Mouse (Mus musculus) liver, embryonic 15.5 days (tissue): ENCODE data around the gene Gemin8. TPM values are rescaled to one million over a fixed set of nuclear protein-coding genes. Genes with fewer than 3 reads are reported as not detected.
A peak's percentile ranks its signal among the peaks of the same experiment; 100 is the strongest.

ENCODE experiments used
- ATAC-seq: fragments of 200-750 bp; cut with Nextera tagmentation; 2 replicates; pipeline ENCODE4 v1.8.0; 2017; ENCODE audit warnings: moderate number of reproducible peaks, mild to moderate bottlenecking, moderate library complexity; ENCODE audit not compliant: insufficient read depth
- H3K27ac ChIP-seq: fragments of 300-500 bp; sonication (generic); replicated peaks from 2 replicates; pipeline ENCODE4 v1.5.1; 2015; ENCODE audit warnings: mild to moderate bottlenecking, inconsistent platforms
- H3K27me3 ChIP-seq: fragments of 300-500 bp; sonication (generic); 2 replicates; pipeline ENCODE4 v1.6.1; 2015; ENCODE audit warnings: mild to moderate bottlenecking, inconsistent platforms
- H3K36me3 ChIP-seq: fragments of 300-500 bp; sonication (generic); replicated peaks from 2 replicates; pipeline ENCODE4 v1.6.1; 2015; ENCODE audit warnings: moderate library complexity, mild to moderate bottlenecking, inconsistent platforms
- H3K4me1 ChIP-seq: fragments of 300-500 bp; sonication (generic); replicated peaks from 2 replicates; pipeline ENCODE4 v1.6.1; 2015; ENCODE audit warnings: inconsistent platforms
- H3K4me2 ChIP-seq: fragments of 300-500 bp; sonication (generic); 2 replicates; pipeline ENCODE4 v1.6.1; 2015; ENCODE audit warnings: moderate library complexity, mild to moderate bottlenecking, inconsistent platforms
- H3K4me3 ChIP-seq: fragments of 300-500 bp; sonication (generic); replicated peaks from 2 replicates; pipeline ENCODE4 v1.5.1; 2015; ENCODE audit warnings: mild to moderate bottlenecking, inconsistent platforms
- H3K9ac ChIP-seq: fragments of 300-500 bp; sonication (generic); 2 replicates; pipeline ENCODE4 v1.6.1; 2015; ENCODE audit warnings: moderate library complexity, mild to moderate bottlenecking, inconsistent platforms
- H3K9me3 ChIP-seq: fragments of 300-500 bp; sonication (generic); replicated peaks from 2 replicates; pipeline ENCODE4 v1.6.1; 2016; ENCODE audit warnings: inconsistent platforms
- WGBS: fragments of 180-500 bp; shearing (Covaris S2); methylation state at CpG from one replicate; pipeline ENCODE4 v1.1.7; 2015; ENCODE audit warnings: mixed read lengths; ENCODE audit not compliant: insufficient replicate concordance; 5-methylcytosine and 5-hydroxymethylcytosine counted together
- polyA plus RNA-seq: library from polyadenylated mRNA; unstranded; fragments of >200 nt; fragmentation: Nextera tagmentation; extraction: Ambion mirVana; gene quantifications from 2 replicates; pipeline ENCODE4 v1.2.1, GENCODE M21; 2015

Gene Gemin8
- polyA plus RNA-seq, result 5.1 and 5.2 TPM in 2 replicates

- 13% methylated on average over 31 of the region's 31 CpGs for WGBS
- Histone ChIP-seq H3K4me3 (peak within 1 kb of the TSS; percentile 72), H3K36me3 (no peaks in the 10 kb centered on the region), H3K9me3 (no peaks in the 10 kb centered on the region), H3K4me2 (peak within 1 kb of the TSS; percentile 72), H3K27me3 (no peaks in the 10 kb centered on the region), H3K4me1 (peaks cover 26% of the 10 kb centered on the region), H3K9ac (peak within 1 kb of the TSS; percentile 65), H3K27ac (peak within 1 kb of the TSS; percentile 66; the same call in 1 of the 2 replicates)
- ATAC-seq, result peak; percentile 97
These were observed at the start of gene Gemin8 for GRCm38 (mm10) chrX:166169892-166170799. TSS of gene Gemin8 (plus strand) at chrX:166170454.

GRCm38 (mm10) chrX:166147158-166147846 lies 23.0 kb upstream of the Gemin8 start:
- H3K36me3 ChIP-seq, result no peaks in the 10 kb centered on the region
- H3K9me3 ChIP-seq, result no peaks in the 10 kb centered on the region
- no peak for ATAC-seq
- H3K4me3 ChIP-seq, result no peak overlapping the region
- no peak overlapping the region for H3K4me2 ChIP-seq
- no peaks in the 10 kb centered on the region for H3K4me1 ChIP-seq
- H3K27ac ChIP-seq, result no peak overlapping the region
- H3K9ac ChIP-seq, result no peak overlapping the region
- H3K27me3 ChIP-seq, result no peaks in the 10 kb centered on the region
- 68% methylated on average over 15 of the region's 15 CpGs for WGBS

GRCm38 (mm10) chrX:166162773-166163172 lies 7.5 kb upstream of the Gemin8 start:
- 34% methylated on average over 4 of the region's 4 CpGs for WGBS

GRCm38 (mm10) chrX:166167307-166167706 lies 2.9 kb upstream of the Gemin8 start:
- H3K9ac ChIP-seq, result no peak overlapping the region
- H3K4me2 ChIP-seq, result no peak overlapping the region
- ATAC-seq, result no peak
- H3K27me3 ChIP-seq, result no peaks in the 10 kb centered on the region
- no peaks in the 10 kb centered on the region for H3K36me3 ChIP-seq
- H3K4me3 ChIP-seq, result no peak overlapping the region
- H3K4me1 ChIP-seq, result peaks cover 21% of the 10 kb centered on the region
- no peaks in the 10 kb centered on the region for H3K9me3 ChIP-seq
- no peak overlapping the region for H3K27ac ChIP-seq
- WGBS, result 5% methylated on average over 4 of the region's 4 CpGs

More at GRCm38 (mm10) chrX:166162773-166163172, 7.5 kb upstream of the Gemin8 start:
- H3K27ac ChIP-seq, result no peak overlapping the region
- no peaks in the 10 kb centered on the region for H3K27me3 ChIP-seq
- no peak overlapping the region for H3K4me3 ChIP-seq
- no peak overlapping the region for H3K4me2 ChIP-seq
- no peaks in the 10 kb centered on the region for H3K9me3 ChIP-seq
- H3K36me3 ChIP-seq, result no peaks in the 10 kb centered on the region
- H3K9ac ChIP-seq, result no peak overlapping the region
- H3K4me1 ChIP-seq, result peaks cover 3% of the 10 kb centered on the region
- no peak for ATAC-seq

GRCm38 (mm10) chrX:166167923-166168322 lies 2.3 kb upstream of the Gemin8 start:
- WGBS, result 18% methylated on average over 3 of the region's 3 CpGs
- H3K27me3 ChIP-seq, result no peaks in the 10 kb centered on the region
- H3K9ac ChIP-seq, result no peak overlapping the region
- no peak overlapping the region for H3K4me3 ChIP-seq
- peaks cover 26% of the 10 kb centered on the region for H3K4me1 ChIP-seq
- ATAC-seq, result no peak
- H3K27ac ChIP-seq, result 0 out of 2 replicates have a peak overlapping the region, but pooled peaks have one; percentile 6
- peak overlapping the region; percentile 7; the same call in 1 of the 2 replicates for H3K4me2 ChIP-seq
- H3K9me3 ChIP-seq, result no peaks in the 10 kb centered on the region
- H3K36me3 ChIP-seq, result no peaks in the 10 kb centered on the region

GRCm38 (mm10) chrX:166170800-166171738 lies 815 bp downstream of the Gemin8 start:
- Histone ChIP-seq H3K27me3 (no peaks in the 10 kb centered on the region; the same call in 1 of the 2 replicates), H3K27ac (peak overlapping the region; percentile 66; the same call in 1 of the 2 replicates), H3K9ac (peak overlapping the region; percentile 65), H3K36me3 (no peaks in the 10 kb centered on the region), H3K9me3 (no peaks in the 10 kb centered on the region), H3K4me2 (peak overlapping the region; percentile 72), H3K4me3 (peak overlapping the region; percentile 72), H3K4me1 (peaks cover 26% of the 10 kb centered on the region)
- WGBS, result 12% methylated on average over 9 of the region's 9 CpGs
- ATAC-seq, result no peak

GRCm38 (mm10) chrX:166172041-166172440 lies 1.8 kb downstream of the Gemin8 start:
- Histone ChIP-seq H3K27ac (no peak overlapping the region), H3K36me3 (no peaks in the 10 kb centered on the region), H3K9ac (no peak overlapping the region), H3K4me2 (peak overlapping the region; percentile 72), H3K9me3 (no peaks in the 10 kb centered on the region), H3K4me3 (no peak overlapping the region), H3K27me3 (no peaks in the 10 kb centered on the region; the same call in 1 of the 2 replicates), H3K4me1 (peaks cover 26% of the 10 kb centered on the region)
- 33% methylated on average over 4 of the region's 4 CpGs for WGBS
- no peak for ATAC-seq

GRCm38 (mm10) chrX:166172661-166173060 lies 2.4 kb downstream of the Gemin8 start:
- Histone ChIP-seq H3K4me1 (peaks cover 24% of the 10 kb centered on the region), H3K27me3 (no peaks in the 10 kb centered on the region; the same call in 1 of the 2 replicates), H3K4me2 (no peak overlapping the region), H3K9me3 (no peaks in the 10 kb centered on the region), H3K9ac (no peak overlapping the region), H3K4me3 (no peak overlapping the region), H3K27ac (no peak overlapping the region), H3K36me3 (no peaks in the 10 kb centered on the region)
- WGBS, result 56% methylated on average over 3 of the region's 3 CpGs
- ATAC-seq, result no peak

GRCm38 (mm10) chrX:166173796-166174195 lies 3.5 kb downstream of the Gemin8 start:
- no peaks in the 10 kb centered on the region; the same call in 1 of the 2 replicates for H3K27me3 ChIP-seq
- no peaks in the 10 kb centered on the region for H3K9me3 ChIP-seq
- no peak overlapping the region for H3K9ac ChIP-seq
- H3K27ac ChIP-seq, result no peak overlapping the region
- no peak overlapping the region for H3K4me3 ChIP-seq
- H3K4me2 ChIP-seq, result no peak overlapping the region
- H3K4me1 ChIP-seq, result peaks cover 15% of the 10 kb centered on the region
- WGBS, result 58% methylated on average over 7 of the region's 7 CpGs
- ATAC-seq, result no peak
- no peaks in the 10 kb centered on the region for H3K36me3 ChIP-seq

- Histone ChIP-seq H3K9ac (no peak overlapping the region), H3K36me3 (no peaks in the 10 kb centered on the region), H3K4me1 (no peaks in the 10 kb centered on the region), H3K27me3 (no peaks in the 10 kb centered on the region; the same call in 1 of the 2 replicates), H3K9me3 (no peaks in the 10 kb centered on the region), H3K27ac (no peak overlapping the region), H3K4me2 (no peak overlapping the region), H3K4me3 (no peak overlapping the region)
- WGBS, result 73% methylated on average over 7 of the region's 7 CpGs
- ATAC-seq, result no peak
These were observed 7.7 kb downstream of the Gemin8 start for GRCm38 (mm10) chrX:166177929-166178328.
